Mouse (Mus musculus): ENCODE data around the gene Ankfy1. TPM values are rescaled to one million over a fixed set of nuclear protein-coding genes. Genes with fewer than 3 reads are reported as not detected.

Gene Ankfy1
- polyA plus RNA-seq, 1 experiment from 2014 or later, result 7.9 TPM

GRCm38 (mm10) chr11:72801182-72801581 lies 111.4 kb downstream of the Ankfy1 start:
- Histone ChIP-seq H3K27ac (ENCODE audit: low read length) (no peak overlapping the region), H3K4me2 (replicated peaks; ENCODE audit: low read depth, low read length) (no peak overlapping the region), H3K9ac (replicated peaks; ENCODE audit: low read depth) (no peak overlapping the region), H3K4me1 (ENCODE audit: insufficient read depth, low read depth, low read length) (peaks cover 10% of the 10 kb centered on the region; the same call in 1 of the 2 replicates), H3K27me3 (replicated peaks; ENCODE audit: insufficient read depth, low read length) (no peaks in the 10 kb centered on the region), H3K36me3 (ENCODE audit: insufficient read depth, low read length) (no peaks in the 10 kb centered on the region), H3K9me3 (ENCODE audit: low read length) (no peaks in the 10 kb centered on the region), H3K4me3 (ENCODE audit: low read depth, low read length) (no peak overlapping the region)
- DNase-seq (ENCODE audit: low spot score), result no peak
- no peak for TF ChIP-seq CTCF (IDR thresholded peaks at IDR 0.05)
- no peak for TF ChIP-seq EP300 (IDR thresholded peaks at IDR 0.05)
- ATAC-seq, result no peak

DNA sequence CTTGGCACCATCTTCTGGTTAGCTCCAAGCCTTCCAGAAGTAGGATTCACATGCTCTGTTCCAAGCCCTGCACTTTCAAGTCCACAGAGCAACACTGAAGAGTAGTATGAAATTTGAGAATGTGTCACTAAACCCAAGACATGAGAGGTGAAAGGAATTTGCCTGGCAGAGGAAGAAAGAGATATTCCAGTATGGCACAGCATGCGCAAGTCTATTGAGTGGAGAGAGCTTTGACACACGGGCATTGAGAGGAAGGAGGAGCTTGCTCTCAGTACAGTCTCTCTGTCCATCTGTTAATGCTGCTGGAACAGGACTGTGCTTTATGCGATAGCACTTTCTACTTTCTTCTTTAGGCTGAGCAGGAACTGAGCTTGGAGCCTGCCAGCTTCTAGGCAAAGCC lies 113.2 kb downstream of the Ankfy1 start:
- H3K36me3 ChIP-seq (ENCODE audit: insufficient read depth, low read length), result no peaks in the 10 kb centered on the region
- no peak overlapping the region for H3K4me3 ChIP-seq (ENCODE audit: low read depth, low read length)
- peak; percentile 44 for DNase-seq (ENCODE audit: low spot score)
- H3K27ac ChIP-seq (ENCODE audit: low read length), result no peak overlapping the region
- TF ChIP-seq CTCF (IDR thresholded peaks at IDR 0.05) (no peak), EP300 (IDR thresholded peaks at IDR 0.05) (no peak)
- peak; percentile 57 for ATAC-seq
- H3K4me2 ChIP-seq (replicated peaks; ENCODE audit: low read depth, low read length), result no peak overlapping the region
- no peaks in the 10 kb centered on the region for H3K9me3 ChIP-seq (ENCODE audit: low read length)
- 37% methylated on average over 3 of the region's 3 CpGs for WGBS
- H3K9ac ChIP-seq (replicated peaks; ENCODE audit: low read depth), result no peak overlapping the region
- no peaks in the 10 kb centered on the region for H3K27me3 ChIP-seq (replicated peaks; ENCODE audit: insufficient read depth, low read length)
- H3K4me1 ChIP-seq (ENCODE audit: insufficient read depth, low read depth, low read length), result no peaks in the 10 kb centered on the region; the same call in 1 of the 2 replicates

DNA sequence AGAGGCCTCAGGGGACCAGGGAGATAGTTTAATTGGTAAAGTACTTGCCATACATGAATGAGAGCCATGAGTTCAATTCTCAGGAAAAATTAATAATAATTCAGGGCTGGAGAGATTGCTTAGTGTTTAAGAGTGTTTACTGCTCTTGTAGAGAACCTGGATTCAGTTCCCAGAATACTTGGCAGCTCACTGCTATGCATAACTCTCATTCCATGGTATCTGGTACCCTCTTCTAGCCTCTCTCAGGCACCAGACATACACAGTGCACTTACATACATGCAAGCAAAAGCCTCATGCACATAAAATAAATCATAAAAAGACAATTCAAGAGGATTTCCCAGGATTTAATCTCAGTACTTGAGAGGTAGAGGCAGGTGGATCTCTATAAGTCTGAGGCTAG lies 114.8 kb downstream of the Ankfy1 start:
- Histone ChIP-seq H3K4me1 (ENCODE audit: insufficient read depth, low read depth, low read length) (no peaks in the 10 kb centered on the region; the same call in 1 of the 2 replicates), H3K9me3 (ENCODE audit: low read length) (no peaks in the 10 kb centered on the region), H3K9ac (replicated peaks; ENCODE audit: low read depth) (no peak overlapping the region), H3K36me3 (ENCODE audit: insufficient read depth, low read length) (no peaks in the 10 kb centered on the region), H3K27ac (ENCODE audit: low read length) (peak overlapping the region; percentile 9; the same call in 1 of the 2 replicates), H3K4me3 (ENCODE audit: low read depth, low read length) (no peak overlapping the region), H3K27me3 (replicated peaks; ENCODE audit: insufficient read depth, low read length) (no peaks in the 10 kb centered on the region), H3K4me2 (replicated peaks; ENCODE audit: low read depth, low read length) (no peak overlapping the region)
- ATAC-seq, result peak; percentile 71; the same call in 1 of the 2 replicates
- DNase-seq (ENCODE audit: low spot score), result peak; percentile 19
- TF ChIP-seq EP300 (IDR thresholded peaks at IDR 0.05) (peak; percentile 51), CTCF (IDR thresholded peaks at IDR 0.05) (no peak)

DNA sequence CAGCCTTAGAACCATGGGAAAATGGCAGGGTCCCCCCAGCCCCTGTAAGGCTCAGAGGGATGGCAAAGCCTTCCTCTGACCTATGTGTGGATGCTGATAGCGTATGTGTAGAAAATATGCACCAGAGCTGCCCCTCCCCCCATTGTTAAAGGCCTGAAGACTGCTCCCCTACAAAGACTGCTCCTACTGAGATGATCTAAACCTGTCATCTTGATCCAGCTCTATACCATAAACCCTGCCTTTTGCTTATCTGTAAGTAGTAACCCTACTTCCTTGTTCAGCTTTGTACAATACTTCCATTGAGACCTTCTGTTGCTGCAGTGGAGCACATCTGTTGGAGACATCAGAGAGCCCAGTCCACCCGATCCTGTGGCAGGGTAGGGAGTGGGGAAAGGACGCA lies 115.4 kb downstream of the Ankfy1 start:
- WGBS, result 91% methylated on average over 3 of the region's 3 CpGs
- Histone ChIP-seq H3K27ac (ENCODE audit: low read length) (no peak overlapping the region), H3K9ac (replicated peaks; ENCODE audit: low read depth) (no peak overlapping the region), H3K9me3 (ENCODE audit: low read length) (no peaks in the 10 kb centered on the region), H3K36me3 (ENCODE audit: insufficient read depth, low read length) (no peaks in the 10 kb centered on the region), H3K4me3 (ENCODE audit: low read depth, low read length) (no peak overlapping the region), H3K4me1 (ENCODE audit: insufficient read depth, low read depth, low read length) (no peaks in the 10 kb centered on the region; the same call in 1 of the 2 replicates), H3K4me2 (replicated peaks; ENCODE audit: low read depth, low read length) (no peak overlapping the region), H3K27me3 (replicated peaks; ENCODE audit: insufficient read depth, low read length) (no peaks in the 10 kb centered on the region)
- no peak for ATAC-seq
- DNase-seq (ENCODE audit: low spot score), result no peak
- no peak for TF ChIP-seq CTCF (IDR thresholded peaks at IDR 0.05)

DNA sequence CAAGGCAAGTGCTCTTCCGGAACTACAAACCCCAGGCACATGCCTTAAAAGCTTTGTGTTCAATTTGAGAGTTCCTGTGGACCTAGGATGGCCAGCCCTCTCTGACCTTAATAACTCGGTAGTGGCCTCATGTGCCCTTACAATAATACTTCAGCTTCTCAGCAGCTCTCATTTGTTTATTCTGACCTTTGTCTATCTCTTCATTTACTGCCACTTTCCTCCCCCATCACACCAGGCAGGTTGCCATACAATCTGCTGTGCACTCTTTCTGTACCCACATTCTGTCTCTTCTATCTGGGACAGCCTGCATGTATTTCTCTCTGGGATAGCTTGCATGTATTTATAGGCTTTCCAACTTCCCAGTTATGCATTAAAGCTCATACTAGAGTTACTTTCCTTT lies 116.8 kb downstream of the Ankfy1 start:
- Histone ChIP-seq H3K4me1 (ENCODE audit: insufficient read depth, low read depth, low read length) (no peaks in the 10 kb centered on the region; the same call in 1 of the 2 replicates), H3K4me2 (replicated peaks; ENCODE audit: low read depth, low read length) (no peak overlapping the region), H3K9me3 (ENCODE audit: low read length) (no peaks in the 10 kb centered on the region), H3K4me3 (ENCODE audit: low read depth, low read length) (no peak overlapping the region), H3K27ac (ENCODE audit: low read length) (no peak overlapping the region), H3K27me3 (replicated peaks; ENCODE audit: insufficient read depth, low read length) (no peaks in the 10 kb centered on the region), H3K9ac (replicated peaks; ENCODE audit: low read depth) (no peak overlapping the region), H3K36me3 (ENCODE audit: insufficient read depth, low read length) (no peaks in the 10 kb centered on the region)
- TF ChIP-seq EP300 (IDR thresholded peaks at IDR 0.05) (no peak), CTCF (IDR thresholded peaks at IDR 0.05) (no peak)
- ATAC-seq, result no peak
- 55% methylated on average over 2 of the region's 2 CpGs for WGBS
- no peak for DNase-seq (ENCODE audit: low spot score)

GRCm38 (mm10) chr11:72807992-72808391 lies 118.2 kb downstream of the Ankfy1 start:
- Histone ChIP-seq H3K27ac (ENCODE audit: low read length) (no peak overlapping the region), H3K4me1 (ENCODE audit: insufficient read depth, low read depth, low read length) (no peaks in the 10 kb centered on the region; the same call in 1 of the 2 replicates), H3K27me3 (replicated peaks; ENCODE audit: insufficient read depth, low read length) (no peaks in the 10 kb centered on the region), H3K9ac (replicated peaks; ENCODE audit: low read depth) (no peak overlapping the region), H3K4me2 (replicated peaks; ENCODE audit: low read depth, low read length) (no peak overlapping the region), H3K4me3 (ENCODE audit: low read depth, low read length) (no peak overlapping the region), H3K9me3 (ENCODE audit: low read length) (no peaks in the 10 kb centered on the region), H3K36me3 (ENCODE audit: insufficient read depth, low read length) (no peaks in the 10 kb centered on the region)
- DNase-seq (ENCODE audit: low spot score), result no peak
- WGBS, result 50% methylated on average over 4 of the region's 4 CpGs
- no peak for ATAC-seq
- TF ChIP-seq CTCF (IDR thresholded peaks at IDR 0.05) (no peak), EP300 (IDR thresholded peaks at IDR 0.05) (no peak)

DNA sequence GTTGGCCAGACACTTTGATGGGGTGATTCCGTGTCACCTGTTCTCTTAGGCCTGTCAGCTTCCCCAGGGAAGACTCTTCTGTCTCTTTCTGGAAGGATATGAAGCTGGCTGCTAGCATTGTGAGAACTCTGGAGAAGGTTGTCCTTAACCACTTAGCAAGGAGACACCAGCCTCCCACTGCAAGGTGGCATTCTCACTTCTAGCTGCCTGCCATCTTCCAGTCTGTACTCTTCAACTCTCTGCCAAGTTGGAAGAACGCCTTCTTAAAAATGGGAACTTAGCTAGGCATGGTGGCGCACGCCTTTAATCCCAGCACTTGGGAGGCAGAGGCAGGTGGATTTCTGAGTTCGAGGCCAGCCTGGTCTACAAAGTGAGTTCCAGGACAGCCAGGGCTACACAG lies 123.9 kb downstream of the Ankfy1 start:
- H3K4me1 ChIP-seq (ENCODE audit: insufficient read depth, low read depth, low read length), result no peaks in the 10 kb centered on the region
- H3K4me3 ChIP-seq (ENCODE audit: low read depth, low read length), result no peak overlapping the region
- no peak overlapping the region for H3K9ac ChIP-seq (replicated peaks; ENCODE audit: low read depth)
- no peak for TF ChIP-seq EP300 (IDR thresholded peaks at IDR 0.05)
- TF ChIP-seq CTCF (IDR thresholded peaks at IDR 0.05), result no peak
- DNase-seq (ENCODE audit: low spot score), result no peak
- no peaks in the 10 kb centered on the region for H3K9me3 ChIP-seq (ENCODE audit: low read length)
- no peaks in the 10 kb centered on the region for H3K36me3 ChIP-seq (ENCODE audit: insufficient read depth, low read length)
- no peak overlapping the region for H3K4me2 ChIP-seq (replicated peaks; ENCODE audit: low read depth, low read length)
- H3K27me3 ChIP-seq (replicated peaks; ENCODE audit: insufficient read depth, low read length), result no peaks in the 10 kb centered on the region
- no peak for ATAC-seq
- H3K27ac ChIP-seq (ENCODE audit: low read length), result no peak overlapping the region
- 92% methylated on average over 5 of the region's 5 CpGs for WGBS
